Mouse (Mus musculus): Measurements from ENCODE around the gene Cpa3.
A peak's percentile ranks its signal among the peaks of the same experiment; 100 is the strongest.

The Cpa3 gene

DNA sequence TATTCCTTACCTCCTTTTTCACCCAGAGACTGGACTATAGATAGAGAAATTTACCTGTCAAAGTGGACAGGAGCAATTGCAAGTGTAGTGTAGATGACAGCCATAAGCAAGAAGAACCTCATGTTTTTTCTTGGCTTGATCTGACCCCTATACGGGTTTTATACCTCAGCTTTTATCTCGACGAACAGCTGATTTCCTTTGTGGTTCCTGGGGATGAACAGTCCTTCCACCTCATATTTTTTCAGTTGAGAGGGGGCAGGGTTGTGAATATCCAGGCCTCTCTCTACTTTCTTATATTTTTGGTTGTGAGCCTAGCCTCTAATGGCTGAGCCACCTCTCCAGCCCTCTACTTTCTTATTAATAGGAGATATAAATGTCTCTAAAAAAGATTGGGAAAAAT is at the start of gene Cpa3:
Cpa3 (minus strand) TSS at position 132 of the 400 bp plus-strand sequence.
- no peak for DNase-seq (ENCODE audit: low read depth)

DNA sequence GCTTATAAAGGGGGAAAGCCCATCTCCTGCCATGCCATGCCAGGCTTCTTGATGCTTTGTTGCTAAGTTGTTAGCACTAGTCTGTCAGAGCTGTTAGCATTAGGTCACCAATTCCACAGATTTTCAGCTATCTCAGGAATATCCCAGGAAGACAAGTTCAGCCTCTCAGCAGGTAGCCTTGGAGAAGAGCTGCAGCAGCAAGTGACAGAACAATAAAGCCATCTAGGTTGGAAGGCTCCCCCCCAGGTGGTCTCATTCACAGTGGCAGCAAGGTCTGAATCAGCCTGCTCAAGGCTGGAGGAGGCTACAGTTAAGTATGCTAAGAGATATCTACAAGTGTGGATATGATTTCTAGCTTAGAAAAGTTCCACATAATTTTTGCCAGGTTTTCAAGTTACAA is 49.4 kb upstream of the Cpa3 start:
- no peak for DNase-seq (ENCODE audit: low read depth)

DNA sequence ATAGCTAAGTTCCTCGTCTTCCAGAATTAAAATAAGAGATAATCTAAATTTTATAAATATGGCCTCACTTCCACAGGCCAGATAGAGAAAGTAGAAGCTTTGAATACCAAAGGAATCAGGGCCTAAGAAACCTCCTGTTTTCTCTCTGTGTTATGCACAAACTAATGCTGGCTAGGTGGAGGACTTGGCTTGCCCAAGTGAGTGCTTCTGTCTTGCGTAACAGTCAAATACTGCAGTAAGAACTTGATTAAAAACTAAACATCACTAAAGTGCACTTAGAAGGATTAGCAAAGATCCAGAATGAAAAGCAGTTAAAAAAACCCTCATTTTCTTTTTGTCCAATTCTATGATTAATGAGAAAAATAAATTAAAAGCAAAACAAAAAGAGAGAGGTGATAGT is 46.8 kb upstream of the Cpa3 start:
- no peak for DNase-seq (ENCODE audit: low read depth)

DNA sequence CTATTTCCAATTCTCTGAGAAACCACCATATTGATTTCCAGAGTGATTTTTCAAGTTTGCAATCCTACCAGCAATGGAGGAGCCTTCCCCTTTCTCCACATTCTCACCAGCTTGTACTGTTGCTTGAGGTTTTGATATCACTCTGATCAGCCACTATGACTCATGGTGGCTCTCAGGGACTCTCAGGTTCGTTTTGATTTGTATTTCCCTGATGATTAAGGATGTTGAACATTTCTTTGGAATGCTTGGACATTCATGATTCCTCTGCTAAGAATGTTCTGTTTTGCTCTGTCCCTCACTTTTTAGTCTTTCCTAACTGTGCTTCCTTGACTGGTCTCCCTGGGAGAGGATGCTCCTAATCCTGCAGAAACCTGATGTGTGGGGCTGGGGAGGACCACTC is 39.8 kb upstream of the Cpa3 start:
- no peak for DNase-seq (ENCODE audit: low read depth)

DNA sequence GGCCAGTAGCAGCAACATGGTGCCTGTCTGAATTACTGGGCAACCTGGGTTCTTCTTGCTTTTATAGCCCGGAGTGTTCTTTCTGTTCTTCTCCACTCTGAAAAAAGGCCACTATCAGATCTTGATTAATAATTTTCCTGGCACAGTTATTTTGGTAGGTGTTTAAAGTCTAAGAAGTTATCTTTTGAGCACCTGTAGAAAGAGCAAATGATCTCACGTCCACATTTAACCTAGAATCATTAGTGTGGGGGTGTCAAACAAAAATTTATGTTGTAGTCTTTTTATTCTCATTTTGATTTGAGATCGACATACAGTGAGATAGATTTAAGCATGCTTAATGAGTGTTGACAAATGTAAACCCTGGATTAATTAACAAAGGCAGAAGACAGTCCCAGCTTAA is 33.7 kb upstream of the Cpa3 start, which contains the start of gene Cpb1:
Cpb1 (minus strand) TSS at position 101 of the 400 bp plus-strand sequence.
- no peak for DNase-seq (ENCODE audit: low read depth)

DNA sequence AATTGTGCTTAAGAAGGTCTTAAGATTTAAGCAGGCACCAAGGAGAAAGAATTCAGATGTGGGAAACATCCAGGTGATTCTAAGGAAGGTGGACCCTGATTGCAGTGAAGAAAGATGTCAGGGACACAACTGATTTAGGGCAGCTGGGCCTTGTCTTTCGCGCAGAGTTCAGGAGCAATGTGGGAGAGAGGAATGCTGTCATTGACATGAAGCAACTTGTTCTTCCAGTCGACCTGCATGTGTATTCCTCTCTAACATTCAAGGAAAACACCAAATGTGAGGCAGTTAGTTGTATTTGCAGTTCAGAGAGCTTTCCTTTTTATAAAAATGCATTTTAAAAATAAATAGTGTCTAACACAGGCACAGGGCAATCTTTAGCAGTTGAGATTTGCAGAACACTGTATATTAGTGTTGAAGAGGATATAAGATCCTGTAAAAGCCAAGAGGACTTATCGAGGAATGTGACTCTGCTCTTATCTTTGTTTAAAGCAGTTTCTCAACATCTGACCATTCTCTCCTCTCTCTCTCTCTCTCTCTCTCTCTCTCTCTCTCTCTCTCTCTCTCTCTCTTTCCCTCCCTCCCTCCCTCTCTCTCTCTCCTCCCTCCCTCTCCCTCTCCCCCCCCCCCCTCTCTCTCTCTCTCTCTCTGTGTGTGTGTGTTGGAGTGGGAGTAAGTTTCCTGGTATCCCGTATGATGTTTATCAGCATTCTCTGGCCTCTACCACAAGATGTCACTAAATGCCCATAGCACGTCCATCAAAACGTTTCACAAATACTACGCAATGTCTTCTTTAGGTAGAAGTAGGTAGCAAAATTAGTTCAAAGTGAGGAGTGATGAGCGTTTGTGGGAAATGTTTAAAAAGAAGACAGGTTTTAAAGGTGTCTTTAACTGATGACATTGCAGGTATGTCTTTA is 12.8 kb upstream of the Cpa3 start:
- DNase-seq (ENCODE audit: low read depth), result no peak

DNA sequence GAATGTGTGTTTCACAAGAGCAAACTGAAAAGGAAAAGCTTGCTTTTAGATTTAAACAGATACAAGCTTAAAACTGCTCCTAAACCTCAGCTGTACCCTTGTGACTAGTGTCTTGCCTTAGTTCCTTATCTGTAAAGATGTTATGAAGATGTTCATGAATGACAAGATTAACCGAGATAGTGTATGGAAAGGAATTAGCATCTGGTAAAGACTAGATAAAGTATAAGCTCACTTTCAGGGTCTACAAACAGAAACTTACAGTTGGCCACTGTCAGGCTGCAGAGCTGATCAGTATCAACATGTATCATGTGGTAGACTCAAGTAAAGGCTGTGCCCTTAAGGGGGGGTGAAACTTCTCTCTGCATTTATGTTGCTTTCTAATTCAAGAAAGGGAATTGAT is 1.9 kb upstream of the Cpa3 start:
- DNase-seq (ENCODE audit: low read depth), result no peak

DNA sequence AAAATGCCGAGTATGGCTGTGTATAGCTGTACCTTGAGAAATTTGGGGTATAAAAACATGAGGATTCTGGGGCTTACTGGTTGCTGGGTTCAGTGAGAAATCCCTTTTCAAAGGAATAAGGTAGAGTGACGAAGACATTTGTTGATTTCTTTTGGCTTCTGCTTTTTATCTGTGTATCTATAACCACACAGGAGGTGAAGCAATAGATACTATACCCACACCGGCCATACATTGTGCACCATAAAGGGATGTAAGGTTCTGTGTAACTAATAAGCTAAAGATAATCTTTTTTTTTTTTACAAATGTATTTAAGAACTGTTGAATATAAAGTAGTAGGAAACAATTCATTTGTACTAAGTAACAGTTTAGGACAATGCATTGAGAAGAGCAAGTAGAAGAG is 2.2 kb downstream of the Cpa3 start:
- no peak for DNase-seq (ENCODE audit: low read depth)

DNA sequence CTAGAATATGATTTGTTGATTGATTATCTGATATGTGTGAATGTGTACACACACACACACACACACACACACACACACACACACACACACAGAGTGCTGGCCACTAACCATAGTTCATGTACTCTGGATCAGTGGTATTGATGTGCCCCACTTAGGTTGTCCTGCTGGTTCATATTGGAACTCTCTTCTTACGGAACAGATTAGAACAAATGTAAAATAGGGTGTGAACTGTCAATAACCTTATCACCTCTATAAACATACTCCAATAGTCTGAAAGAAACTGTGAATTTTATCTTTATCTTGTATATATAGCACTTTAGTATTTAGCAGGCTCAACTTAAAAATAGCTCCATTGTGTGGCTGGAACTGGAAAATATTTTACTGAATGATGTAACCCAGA is 5.0 kb downstream of the Cpa3 start:
- no peak for DNase-seq (ENCODE audit: low read depth)

DNA sequence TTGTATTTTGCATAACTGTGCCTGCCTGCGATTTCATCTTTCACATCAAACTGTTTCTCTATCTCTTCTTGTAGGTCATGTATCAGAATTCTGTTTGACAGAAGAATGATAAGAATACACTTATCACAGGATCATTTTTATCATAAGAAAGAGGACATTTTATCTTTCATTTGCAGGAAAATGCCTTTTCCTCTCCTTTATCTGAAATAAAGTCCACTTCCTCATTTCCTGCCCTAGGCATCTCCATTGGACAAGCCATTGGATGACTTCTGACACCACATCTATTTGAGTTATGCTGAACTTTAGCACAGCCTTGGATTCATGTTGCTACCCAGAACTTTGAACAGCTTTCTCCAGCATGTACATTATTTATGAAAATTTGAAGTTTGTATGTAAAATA is 13.0 kb downstream of the Cpa3 start:
- no peak for DNase-seq (ENCODE audit: low read depth)

DNA sequence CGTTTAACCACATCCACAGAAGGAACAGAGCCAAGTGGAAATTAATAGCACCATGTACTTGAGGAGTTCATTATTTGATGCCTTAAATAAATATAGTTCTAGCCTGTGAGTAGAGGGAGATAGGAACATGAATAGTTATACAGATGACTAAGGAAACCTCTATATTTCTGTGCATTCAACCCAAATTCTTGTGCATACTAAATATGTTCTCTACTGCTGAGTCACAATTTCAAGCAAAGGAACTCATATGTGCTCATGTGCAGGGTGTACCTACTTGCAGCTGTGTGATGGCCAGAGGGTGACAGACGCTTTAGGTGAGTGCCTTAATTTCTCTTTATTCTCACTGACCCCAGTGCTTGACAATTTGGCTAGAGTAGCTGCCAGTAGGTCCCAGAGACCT is 16.6 kb downstream of the Cpa3 start:
- DNase-seq (ENCODE audit: low read depth), result no peak

DNA sequence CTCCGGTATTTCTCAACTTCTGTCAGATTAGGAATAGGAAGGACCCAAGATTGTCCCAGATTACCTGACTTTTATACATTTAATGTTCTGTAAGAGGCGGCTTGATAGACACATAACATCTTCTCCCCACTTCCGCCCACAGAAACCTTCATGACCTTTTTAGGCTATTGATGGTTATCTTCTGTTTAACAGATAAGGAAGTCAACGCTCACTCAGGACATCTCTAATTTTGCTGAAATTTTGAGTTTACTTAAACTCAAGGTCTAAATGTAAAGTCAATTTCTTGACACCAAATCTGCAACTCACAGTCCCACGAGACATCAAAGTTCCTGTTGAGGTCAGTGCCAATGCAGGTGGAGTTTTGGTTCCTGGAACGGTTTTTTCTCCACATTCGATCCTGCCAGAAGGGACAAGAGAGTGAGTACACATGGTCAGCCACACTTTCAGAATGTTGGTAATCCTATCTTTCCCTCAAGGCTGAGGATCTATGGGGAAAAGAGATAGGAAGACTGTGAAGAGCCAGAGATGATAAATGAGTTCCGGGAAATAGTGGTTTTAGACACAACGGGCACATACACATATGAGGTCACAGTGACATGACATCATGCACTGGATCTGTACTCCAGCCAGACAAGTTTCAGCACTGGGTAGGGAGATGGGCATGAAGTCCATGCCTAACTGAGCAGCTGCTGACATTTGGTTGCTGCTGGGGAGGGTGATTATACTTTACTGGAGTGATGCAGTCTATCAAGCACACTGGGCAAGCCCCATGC is 18.9 kb downstream of the Cpa3 start:
- DNase-seq (ENCODE audit: low read depth), result no peak

DNA sequence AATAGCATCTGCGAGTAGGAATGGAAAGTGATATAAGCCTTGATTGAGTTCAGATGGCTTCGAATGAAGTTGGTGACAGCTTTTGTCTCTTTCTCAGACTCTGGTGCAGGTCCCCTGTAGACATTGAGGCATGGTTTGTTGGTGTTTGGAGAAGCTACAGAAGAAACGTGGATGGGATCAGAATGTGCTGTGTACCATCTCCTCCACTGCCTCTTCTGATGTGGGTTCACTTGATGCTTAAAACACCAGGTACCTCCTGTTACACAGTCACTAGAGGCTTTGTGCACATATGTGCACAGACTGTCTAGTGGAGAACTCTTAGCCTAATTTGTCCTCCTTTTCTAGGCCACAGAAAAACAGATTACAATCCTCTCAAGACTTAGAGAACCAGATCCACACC is 19.8 kb downstream of the Cpa3 start:
- DNase-seq (ENCODE audit: low read depth), result no peak

DNA sequence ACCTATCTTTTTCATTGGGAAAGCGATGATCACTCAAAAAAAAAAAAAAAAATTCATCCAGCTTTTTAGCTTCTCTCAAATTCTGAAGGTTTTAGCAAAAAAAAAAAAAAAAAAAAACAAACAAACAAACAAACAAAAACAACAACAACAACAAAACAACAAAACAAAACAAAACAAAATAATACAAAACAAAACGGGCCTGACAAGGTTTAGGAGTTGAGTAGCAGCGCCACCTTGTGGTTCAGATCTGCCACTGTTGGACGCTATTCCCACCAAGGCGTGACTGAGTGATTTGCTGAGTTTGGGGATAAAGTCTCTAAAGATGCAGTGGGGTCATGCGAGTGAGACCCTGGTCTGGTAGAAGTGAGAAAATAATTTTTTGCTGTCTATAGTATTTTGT is 43.1 kb downstream of the Cpa3 start:
- DNase-seq (ENCODE audit: low read depth), result peak; percentile 14

DNA sequence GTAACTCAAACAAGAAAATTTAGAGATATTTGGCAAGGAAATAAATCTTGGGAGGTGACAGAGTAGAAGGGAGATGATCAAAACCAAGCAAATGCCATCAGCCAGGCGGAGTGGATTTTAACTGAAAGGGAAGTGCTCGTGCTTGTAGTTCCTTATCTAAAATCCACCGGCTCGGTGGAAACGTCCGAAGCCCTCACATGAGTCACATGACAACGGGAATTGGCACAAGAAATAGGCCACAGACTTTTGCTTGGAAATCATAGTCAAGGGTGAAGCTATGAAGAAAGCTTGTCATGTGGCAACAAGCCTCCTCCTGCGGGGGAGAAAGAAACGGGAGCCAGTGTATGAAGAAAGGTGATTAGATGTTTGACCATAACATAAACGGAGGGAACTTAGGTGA is 44.1 kb downstream of the Cpa3 start:
- DNase-seq (ENCODE audit: low read depth), result no peak

DNA sequence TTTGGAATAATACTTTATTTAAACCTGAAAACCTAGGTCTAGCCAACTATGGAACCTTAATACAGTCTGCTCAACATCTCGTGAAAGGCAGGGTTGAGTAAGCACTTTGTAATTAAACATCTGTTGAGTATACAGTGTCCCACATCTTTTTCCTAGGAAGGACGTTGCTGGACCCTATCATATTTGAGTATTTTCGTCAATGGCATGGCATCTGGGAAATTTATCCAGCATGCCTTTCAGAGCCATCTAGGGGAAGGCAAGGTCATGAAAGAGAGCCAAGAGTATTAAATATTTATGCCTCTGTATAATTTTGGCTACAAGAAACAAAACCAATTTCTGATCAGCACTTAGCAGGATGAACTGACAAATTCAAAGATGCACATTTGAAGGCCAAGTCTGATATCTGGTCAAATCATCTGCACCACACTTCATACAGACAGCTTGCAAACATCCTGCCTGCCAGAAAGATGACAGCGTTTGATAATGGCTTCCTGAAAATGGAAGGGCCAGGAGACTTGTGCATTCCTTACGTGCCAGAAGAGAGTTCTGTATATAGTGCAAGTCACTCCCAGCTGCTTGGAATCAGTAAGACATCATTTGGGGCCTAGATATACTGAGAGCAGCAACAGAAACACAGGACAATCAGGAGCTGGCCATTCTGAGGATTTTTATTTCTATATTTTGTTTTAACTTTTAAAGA is 52.9 kb downstream of the Cpa3 start:
- no peak for DNase-seq (ENCODE audit: low read depth)

DNA sequence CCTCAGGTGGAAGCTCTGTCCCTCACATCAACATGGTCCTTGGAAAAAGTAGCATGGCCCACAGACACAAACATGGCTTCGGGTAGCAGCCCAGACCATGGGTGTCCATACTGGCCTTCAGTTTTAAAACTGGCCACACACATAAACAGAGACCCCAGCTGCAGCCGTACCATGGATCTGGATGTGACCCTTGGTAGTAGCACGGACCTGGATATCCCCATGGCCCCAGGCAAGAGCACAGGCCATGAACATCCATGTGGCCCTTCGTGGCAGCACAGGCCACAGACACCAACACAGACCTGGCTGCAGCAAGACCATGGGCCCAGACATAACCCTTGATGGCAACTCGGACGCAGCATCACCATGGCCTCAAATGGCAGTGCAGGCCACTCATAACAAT is 69.6 kb downstream of the Cpa3 start:
- DNase-seq (ENCODE audit: low read depth), result no peak

DNA sequence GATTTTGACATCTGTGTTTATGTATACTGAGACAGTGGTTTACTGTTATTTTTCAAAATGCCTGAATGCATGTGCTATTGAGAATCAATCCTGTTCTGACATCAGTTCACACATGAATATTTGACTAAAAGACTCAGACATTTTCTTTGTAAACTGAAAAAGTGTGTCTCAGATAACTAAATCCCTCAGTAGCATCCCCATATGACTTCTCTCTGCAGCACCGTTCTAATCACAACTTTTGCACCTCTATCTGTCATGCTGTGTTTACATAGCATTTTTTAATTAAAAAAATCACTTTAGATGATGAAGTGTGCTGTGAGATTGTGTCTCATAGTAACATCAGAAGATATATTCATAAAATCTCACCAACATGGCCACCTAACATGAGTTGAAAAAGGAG is 74.5 kb downstream of the Cpa3 start:
- no peak for DNase-seq (ENCODE audit: low read depth)
